In the genomic region with DNA sequence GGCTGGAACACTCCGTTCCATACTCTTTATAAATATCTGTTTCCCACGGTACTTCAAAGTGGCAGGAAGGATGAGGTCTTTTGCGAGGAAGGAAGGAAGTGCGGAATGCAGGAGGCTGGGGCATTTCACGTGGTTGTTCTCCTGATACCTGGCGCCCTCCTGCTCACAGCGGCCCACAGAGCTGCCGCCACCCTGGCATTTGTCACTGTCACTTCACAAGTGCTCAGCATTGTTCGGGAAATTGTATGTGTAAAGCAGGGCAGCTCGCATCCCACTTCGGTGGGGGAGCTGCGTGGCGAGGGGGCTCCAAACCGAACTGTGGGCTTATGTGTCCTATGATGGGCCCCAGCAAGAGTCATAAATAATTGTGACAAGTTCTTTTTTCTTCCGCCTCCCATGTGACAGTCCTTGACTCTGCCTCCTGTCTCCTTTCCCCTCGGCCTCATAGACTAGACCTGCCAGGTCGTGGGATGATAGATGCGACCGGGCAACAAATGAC, we compare ENCODE assay signal across 11 mouse cellular contexts.
DNase-seq lines count a peak whose midpoint lies in the region; ATAC-seq and TF ChIP-seq lines count a peak whose summit lies in the region.
"Had no signal": no experiment of that assay in that cellular context is flagged by ENCODE, and none has a peak within 500 bp of the region (broad histone marks: within the 10 kb centered on the region; RNA-seq: fewer than 3 reads in every experiment).

No protein-coding gene starts in this region.

- no peaks in the 10 kb centered on the region for H3K27me3 ChIP-seq in midbrain, postnatal 0 days (ENCODE audit: insufficient read depth, low read length)
- no peaks in the 10 kb centered on the region for H3K27me3 ChIP-seq in midbrain, embryonic 11.5 days (ENCODE audit: control insufficient read depth, insufficient read depth, low read length)
- no peaks in the 10 kb centered on the region for H3K27me3 ChIP-seq in hindbrain, embryonic 12.5 days
- H3K27me3 ChIP-seq in limb, embryonic 10.5 days (ENCODE audit: low read depth, poor library complexity, severe bottlenecking) = no peaks in the 10 kb centered on the region
- no peaks in the 10 kb centered on the region for H3K27me3 ChIP-seq in liver, embryonic 11.5 days (replicated peaks; ENCODE audit: control insufficient read depth, insufficient read depth, low read length)
- H3K27me3 ChIP-seq: megakaryocyte, embryonic 14.5 days had no signal

- H3K4me2 ChIP-seq in midbrain, postnatal 0 days (ENCODE audit: low read depth, low read length, poor library complexity, severe bottlenecking) = no peak overlapping the region
- H3K4me2 ChIP-seq in midbrain, embryonic 11.5 days = no peak overlapping the region
- peak overlapping the region; percentile 19; the same call in 1 of the 2 replicates for H3K4me2 ChIP-seq in hindbrain, embryonic 12.5 days (replicated peaks)
- no peak overlapping the region for H3K4me2 ChIP-seq in liver, embryonic 11.5 days

- no peak for TF ChIP-seq CTCF in midbrain, postnatal 0 days (IDR thresholded peaks at IDR 0.05)

- intact Hi-C loops in gastrocnemius, postnatal 14 days (cut with DNase I; ENCODE audit: low total_unique reads) = no loop called here

- no peak overlapping the region for H3K9ac ChIP-seq in midbrain, postnatal 0 days (replicated peaks; ENCODE audit: low read length, poor library complexity, severe bottlenecking)
- H3K9ac ChIP-seq in midbrain, embryonic 11.5 days (ENCODE audit: low read length) = no peak overlapping the region
- H3K9ac ChIP-seq in hindbrain, embryonic 12.5 days = no peak overlapping the region
- no peak overlapping the region for H3K9ac ChIP-seq in liver, embryonic 11.5 days (ENCODE audit: low read depth, low read length)

- H3K9me3 ChIP-seq in midbrain, postnatal 0 days (ENCODE audit: low read length) = peaks cover 6% of the 10 kb centered on the region; the same call in 1 of the 2 replicates
- no peaks in the 10 kb centered on the region for H3K9me3 ChIP-seq in midbrain, embryonic 11.5 days (ENCODE audit: control insufficient read depth, low read length)
- H3K9me3 ChIP-seq in hindbrain, embryonic 12.5 days (replicated peaks) = no peaks in the 10 kb centered on the region
- no peaks in the 10 kb centered on the region for H3K9me3 ChIP-seq in limb, embryonic 10.5 days (replicated peaks)
- no peaks in the 10 kb centered on the region for H3K9me3 ChIP-seq in liver, embryonic 11.5 days (ENCODE audit: control insufficient read depth, low read length)

- no peak overlapping the region for H3K27ac ChIP-seq in midbrain, postnatal 0 days (ENCODE audit: low read depth, low read length)
- no peak overlapping the region for H3K27ac ChIP-seq in midbrain, embryonic 11.5 days (ENCODE audit: low read depth, low read length)
- H3K27ac ChIP-seq in hindbrain, embryonic 12.5 days = 0 out of 2 replicates have a peak overlapping the region, but pooled peaks have one; percentile 18
- no peak overlapping the region for H3K27ac ChIP-seq in limb, embryonic 10.5 days
- no peak overlapping the region for H3K27ac ChIP-seq in liver, embryonic 11.5 days (ENCODE audit: low read depth, low read length)

- DNase-seq in midbrain, postnatal 0 days (ENCODE audit: low spot score) = peak; percentile 19
- DNase-seq in midbrain, embryonic 11.5 days (ENCODE audit: low spot score, missing footprints) = no peak
- peak; percentile 48 for DNase-seq in limb, embryonic 10.5 days (ENCODE audit: low spot score)
- no peak for DNase-seq in T-cell, adult 2 months (ENCODE audit: low spot score)
- no peak for DNase-seq in gastrocnemius, postnatal 14 days
- no peak for DNase-seq in liver, embryonic 11.5 days (ENCODE audit: low spot score)
- DNase-seq: spleen, adult 18-20 months had no signal

- no peak overlapping the region for H3K4me3 ChIP-seq in midbrain, postnatal 0 days (ENCODE audit: low read depth, low read length)
- H3K4me3 ChIP-seq in midbrain, embryonic 11.5 days (ENCODE audit: low read depth, low read length) = no peak overlapping the region
- H3K4me3 ChIP-seq in hindbrain, embryonic 12.5 days = no peak overlapping the region
- H3K4me3 ChIP-seq in limb, embryonic 10.5 days = no peak overlapping the region
- no peak overlapping the region for H3K4me3 ChIP-seq in liver, embryonic 11.5 days (ENCODE audit: low read depth, low read length)
- H3K4me3 ChIP-seq: megakaryocyte, embryonic 14.5 days had no signal

- no peaks in the 10 kb centered on the region for H3K36me3 ChIP-seq in midbrain, postnatal 0 days (ENCODE audit: insufficient read depth, low read length)
- no peaks in the 10 kb centered on the region for H3K36me3 ChIP-seq in midbrain, embryonic 11.5 days (ENCODE audit: control insufficient read depth, insufficient read depth, low read length)
- no peaks in the 10 kb centered on the region for H3K36me3 ChIP-seq in hindbrain, embryonic 12.5 days
- no peaks in the 10 kb centered on the region for H3K36me3 ChIP-seq in limb, embryonic 10.5 days
- no peaks in the 10 kb centered on the region for H3K36me3 ChIP-seq in liver, embryonic 11.5 days (ENCODE audit: control insufficient read depth, insufficient read depth, low read length)

- no peak for ATAC-seq in midbrain, postnatal 0 days (ENCODE audit: low FRiP score)
- no peak for ATAC-seq in midbrain, embryonic 11.5 days (ENCODE audit: low FRiP score)
- peak; percentile 67; the same call in 1 of the 2 replicates for ATAC-seq in hindbrain, embryonic 12.5 days (ENCODE audit: low FRiP score)
- ATAC-seq in megakaryocyte progenitor cell, adult 5-6 weeks (replicated peaks; ENCODE audit: poor library complexity) = no peak
- ATAC-seq in liver, embryonic 11.5 days (replicated peaks; ENCODE audit: low FRiP score) = no peak
- ATAC-seq: inflammation-experienced regulatory T-cells, adult 6 months had no signal

- WGBS in midbrain, postnatal 0 days = 80% methylated on average over 19 of the region's 19 CpGs
- 87% methylated on average over 19 of the region's 19 CpGs for WGBS in midbrain, embryonic 11.5 days
- 50% methylated on average over 19 of the region's 19 CpGs for WGBS in hindbrain, embryonic 12.5 days
- WGBS in limb, embryonic 10.5 days = 49% methylated on average over 19 of the region's 19 CpGs
- WGBS in liver, embryonic 11.5 days = 55% methylated on average over 19 of the region's 19 CpGs

- no peaks in the 10 kb centered on the region for H3K4me1 ChIP-seq in midbrain, postnatal 0 days (ENCODE audit: insufficient read depth, low read length)
- H3K4me1 ChIP-seq in midbrain, embryonic 11.5 days (ENCODE audit: control insufficient read depth, insufficient read depth, low read length) = no peaks in the 10 kb centered on the region
- H3K4me1 ChIP-seq in hindbrain, embryonic 12.5 days = no peaks in the 10 kb centered on the region
- peaks cover 11% of the 10 kb centered on the region for H3K4me1 ChIP-seq in limb, embryonic 10.5 days
- H3K4me1 ChIP-seq in liver, embryonic 11.5 days (replicated peaks; ENCODE audit: control insufficient read depth, insufficient read depth, low read length) = no peaks in the 10 kb centered on the region
- H3K4me1 ChIP-seq: megakaryocyte, embryonic 14.5 days had no signal

Comparison
In these comparisons a context has a peak if more than half of its experiments do, and no peak if none do; other contexts are left out.
1. DNase-seq: peak in midbrain, postnatal 0 days (single experiment) and limb, embryonic 10.5 days (single experiment); none in midbrain, embryonic 11.5 days (single experiment), T-cell, adult 2 months (single experiment), gastrocnemius, postnatal 14 days (single experiment) and liver, embryonic 11.5 days (single experiment).